Mouse (Mus musculus): ENCODE results near the gene Sec14l1. TPM values are rescaled to one million over a fixed set of nuclear protein-coding genes. Genes with fewer than 3 reads are reported as not detected.

Sec14l1 gene
- total and polyA plus RNA-seq, 3 experiments, result 76.1 to 95.5 (median 82.8) TPM

DNA sequence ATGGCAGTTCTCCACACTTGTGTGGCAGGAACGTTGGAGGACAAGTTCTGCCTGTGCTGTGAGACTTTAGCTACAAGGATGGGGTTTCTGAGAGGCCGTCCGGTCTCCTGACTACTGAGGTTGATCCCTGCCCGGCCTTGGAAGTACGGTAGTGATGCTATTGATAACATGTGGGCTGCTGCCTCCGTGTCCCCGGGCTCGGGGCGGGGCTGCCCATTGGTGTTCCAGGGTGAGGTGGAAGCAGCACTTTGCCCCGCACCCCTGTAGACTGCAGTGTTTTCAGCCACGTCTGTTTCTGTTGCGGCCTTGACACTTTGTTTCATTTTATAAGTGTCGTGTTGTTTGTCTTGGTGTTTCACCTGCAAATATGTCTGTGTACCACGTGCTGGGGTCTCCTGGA, 21.9 kb downstream of the Sec14l1 start:
- TF ChIP-seq POLR2AphosphoS5 (IDR thresholded peaks at IDR 0.05; ENCODE audit: insufficient replicate concordance, low read depth, low read length) (no peak), CTCF (IDR thresholded peaks at IDR 0.05; ENCODE audit: low read depth, low read length) (no peak), GATA2 (IDR thresholded peaks at IDR 0.05; ENCODE audit: borderline replicate concordance, low read depth, low read length) (no peak), TAL1 (conservative IDR thresholded peaks at IDR 0.05; ENCODE audit: low read depth, low read length) (no peak), GATA1 (IDR thresholded peaks at IDR 0.05; ENCODE audit: borderline replicate concordance, low read length) (no peak)
- Histone ChIP-seq H3K4me1 (ENCODE audit: insufficient read depth, low read depth, low read length) (peaks cover 73% of the 10 kb centered on the region), H3K4me3 (ENCODE audit: low read depth, low read length) (peak overlapping the region; percentile 47; the same call in 1 of the 2 replicates), H3K36me3 (replicated peaks) (peaks cover 87% of the 10 kb centered on the region), H3K9me3 (replicated peaks) (no peaks in the 10 kb centered on the region), H3K27me3 (ENCODE audit: insufficient read depth, low read length) (no peaks in the 10 kb centered on the region)
- DNase-seq (ENCODE audit: low spot score) (no peak), ATAC-seq (ENCODE audit: extremely low read depth, insufficient number of reproducible peaks, low FRiP score, poor library complexity, severe bottlenecking) (no peak)

DNA sequence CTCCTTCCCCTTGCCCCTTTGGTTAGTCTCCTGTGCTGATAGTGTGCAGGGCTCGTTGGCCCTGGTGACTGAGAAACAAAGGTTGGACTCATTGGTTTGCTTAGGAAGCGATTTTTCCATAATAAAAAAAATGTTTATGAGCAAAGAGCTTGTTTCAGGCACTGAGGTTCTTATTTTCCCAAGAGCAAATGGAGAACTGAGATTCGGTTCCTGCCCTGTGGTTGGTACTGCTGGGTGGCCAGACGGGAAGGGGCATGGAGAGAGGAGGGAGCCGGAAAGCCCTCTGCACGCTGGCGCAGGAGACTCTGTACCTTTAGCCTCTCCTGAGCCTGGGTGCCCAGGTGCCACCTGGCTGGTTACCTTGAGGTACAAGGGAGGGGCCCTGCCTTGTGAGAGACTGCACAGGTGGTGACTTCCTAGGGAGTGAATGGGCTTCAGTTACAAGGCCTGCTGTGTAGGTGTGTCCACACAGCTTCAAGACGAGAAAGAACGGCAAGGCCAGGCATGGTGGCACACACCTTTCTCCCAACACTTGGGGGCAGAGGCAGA, 23.3 kb downstream of the Sec14l1 start:
- H3K27me3 ChIP-seq (ENCODE audit: insufficient read depth, low read length), result no peaks in the 10 kb centered on the region
- TF ChIP-seq TAL1 (conservative IDR thresholded peaks at IDR 0.05; ENCODE audit: low read depth, low read length), result no peak
- no peak for TF ChIP-seq GATA1 (IDR thresholded peaks at IDR 0.05; ENCODE audit: borderline replicate concordance, low read length)
- no peak for TF ChIP-seq POLR2AphosphoS5 (IDR thresholded peaks at IDR 0.05; ENCODE audit: insufficient replicate concordance, low read depth, low read length)
- TF ChIP-seq CTCF (IDR thresholded peaks at IDR 0.05; ENCODE audit: low read depth, low read length), result no peak
- TF ChIP-seq GATA2 (IDR thresholded peaks at IDR 0.05; ENCODE audit: borderline replicate concordance, low read depth, low read length), result no peak
- no peak overlapping the region for H3K4me3 ChIP-seq (ENCODE audit: low read depth, low read length)
- H3K4me1 ChIP-seq (ENCODE audit: insufficient read depth, low read depth, low read length), result peaks cover 80% of the 10 kb centered on the region
- H3K9me3 ChIP-seq (replicated peaks), result no peaks in the 10 kb centered on the region
- H3K36me3 ChIP-seq (replicated peaks), result peaks cover 88% of the 10 kb centered on the region
- ATAC-seq (ENCODE audit: extremely low read depth, insufficient number of reproducible peaks, low FRiP score, poor library complexity, severe bottlenecking), result no peak
- no peak for DNase-seq (ENCODE audit: low spot score)

DNA sequence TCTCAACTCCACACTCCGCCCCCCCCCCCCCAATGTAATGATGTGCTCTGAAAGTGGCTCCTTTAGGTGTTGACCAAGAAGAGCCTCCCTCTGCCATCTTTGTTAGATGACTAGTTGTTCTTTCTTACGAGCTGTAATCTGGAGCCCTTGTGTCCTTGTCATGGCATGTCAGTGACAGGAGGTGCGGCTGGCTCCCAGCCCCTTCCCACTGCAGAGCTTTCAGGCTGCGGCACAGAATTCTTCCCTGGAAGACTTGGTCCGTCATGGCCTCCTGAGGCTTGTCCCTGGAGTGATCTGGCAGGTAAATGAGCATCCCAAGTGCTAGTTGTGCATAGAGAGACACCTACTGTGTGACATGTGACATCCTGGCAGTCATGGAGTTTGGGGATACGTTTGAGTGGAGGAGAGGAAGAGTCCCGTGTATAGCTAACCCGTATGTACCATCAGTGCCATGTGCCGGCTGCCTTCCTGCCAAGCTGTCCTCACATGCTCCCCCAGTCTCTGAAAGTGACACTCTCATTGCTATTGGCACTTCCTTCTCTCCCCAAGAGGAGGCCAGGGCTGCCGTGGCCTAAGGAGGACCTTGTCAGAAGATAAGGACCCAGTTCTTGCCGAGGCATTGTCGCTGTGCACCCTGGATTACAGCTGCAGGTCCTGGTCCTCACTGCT, 24.0 kb downstream of the Sec14l1 start:
- H3K4me1 ChIP-seq (ENCODE audit: insufficient read depth, low read depth, low read length), result peaks cover 85% of the 10 kb centered on the region
- DNase-seq (ENCODE audit: low spot score), result peak; percentile 49
- no peak for ATAC-seq (ENCODE audit: extremely low read depth, insufficient number of reproducible peaks, low FRiP score, poor library complexity, severe bottlenecking)
- H3K27me3 ChIP-seq (ENCODE audit: insufficient read depth, low read length), result no peaks in the 10 kb centered on the region
- TF ChIP-seq POLR2AphosphoS5 (IDR thresholded peaks at IDR 0.05; ENCODE audit: insufficient replicate concordance, low read depth, low read length) (no peak), GATA2 (IDR thresholded peaks at IDR 0.05; ENCODE audit: borderline replicate concordance, low read depth, low read length) (no peak), TAL1 (conservative IDR thresholded peaks at IDR 0.05; ENCODE audit: low read depth, low read length) (no peak), CTCF (IDR thresholded peaks at IDR 0.05; ENCODE audit: low read depth, low read length) (no peak), GATA1 (IDR thresholded peaks at IDR 0.05; ENCODE audit: borderline replicate concordance, low read length) (no peak)
- H3K9me3 ChIP-seq (replicated peaks), result no peaks in the 10 kb centered on the region
- H3K4me3 ChIP-seq (ENCODE audit: low read depth, low read length), result no peak overlapping the region; the same call in 1 of the 2 replicates
- peaks cover 89% of the 10 kb centered on the region for H3K36me3 ChIP-seq (replicated peaks)

DNA sequence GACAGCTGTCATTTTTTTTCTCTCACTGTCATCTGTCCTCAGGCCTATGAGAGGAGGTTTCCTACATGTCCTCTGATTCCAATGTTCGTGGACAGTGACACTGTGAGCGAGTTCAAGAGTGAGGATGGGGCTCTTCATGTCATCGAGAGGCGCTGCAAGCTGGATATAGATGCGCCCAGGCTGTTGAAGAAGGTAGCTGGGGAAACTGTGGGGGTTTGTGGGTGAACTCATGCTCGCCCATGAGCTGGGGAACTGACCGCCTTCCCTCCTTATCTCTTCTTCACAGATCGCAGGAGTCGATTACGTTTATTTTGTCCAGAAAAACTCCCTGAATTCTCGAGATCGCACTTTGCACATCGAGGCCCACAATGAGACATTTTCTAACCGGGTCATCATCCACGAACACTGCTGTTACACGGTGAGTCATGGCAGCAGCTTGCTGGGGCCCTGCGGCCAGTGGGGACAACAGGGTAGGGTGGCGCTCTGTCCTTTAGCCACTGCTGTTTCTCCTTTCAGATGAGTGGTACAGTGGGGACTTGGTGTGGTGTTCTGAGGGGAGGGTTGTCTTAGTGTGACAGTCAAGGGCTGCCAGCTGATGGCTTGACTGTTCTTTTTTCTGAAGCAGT, 26.5 kb downstream of the Sec14l1 start:
- peaks cover 75% of the 10 kb centered on the region for H3K4me1 ChIP-seq (ENCODE audit: insufficient read depth, low read depth, low read length)
- no peaks in the 10 kb centered on the region for H3K27me3 ChIP-seq (ENCODE audit: insufficient read depth, low read length)
- peak overlapping the region; percentile 61; the same call in 1 of the 2 replicates for H3K4me3 ChIP-seq (ENCODE audit: low read depth, low read length)
- H3K36me3 ChIP-seq (replicated peaks), result peaks cover 91% of the 10 kb centered on the region
- peak; percentile 64 for ATAC-seq (ENCODE audit: extremely low read depth, insufficient number of reproducible peaks, low FRiP score, poor library complexity, severe bottlenecking)
- TF ChIP-seq CTCF (IDR thresholded peaks at IDR 0.05; ENCODE audit: low read depth, low read length), result no peak
- TF ChIP-seq GATA2 (IDR thresholded peaks at IDR 0.05; ENCODE audit: borderline replicate concordance, low read depth, low read length), result no peak
- TF ChIP-seq GATA1 (IDR thresholded peaks at IDR 0.05; ENCODE audit: borderline replicate concordance, low read length), result no peak
- TF ChIP-seq POLR2AphosphoS5 (IDR thresholded peaks at IDR 0.05; ENCODE audit: insufficient replicate concordance, low read depth, low read length), result no peak
- TF ChIP-seq TAL1 (conservative IDR thresholded peaks at IDR 0.05; ENCODE audit: low read depth, low read length), result peak; percentile 37; the same call in 1 of the 2 replicates
- DNase-seq (ENCODE audit: low spot score), result peak; percentile 55
- H3K9me3 ChIP-seq (replicated peaks), result no peaks in the 10 kb centered on the region

DNA sequence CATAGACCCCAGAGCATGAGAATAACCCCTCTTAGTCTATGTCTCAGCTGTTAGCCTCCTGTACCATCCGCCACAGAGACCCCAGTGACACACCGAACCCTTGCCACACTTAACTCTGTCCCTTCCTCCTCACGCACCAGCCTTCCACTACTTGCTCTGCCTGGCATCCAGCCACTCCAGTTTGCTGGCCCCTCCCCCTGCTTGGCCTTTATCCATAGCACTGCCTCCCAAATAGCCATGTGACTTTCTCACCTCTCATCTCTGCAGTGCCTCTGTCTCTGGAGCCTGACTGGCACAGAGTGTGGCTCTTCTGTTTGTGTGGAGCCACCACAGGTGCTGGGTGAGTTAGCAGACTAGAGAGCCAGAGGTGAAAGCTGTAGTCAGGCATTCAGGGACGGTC, 27.5 kb downstream of the Sec14l1 start:
- DNase-seq (ENCODE audit: low spot score), result no peak
- no peak for ATAC-seq (ENCODE audit: extremely low read depth, insufficient number of reproducible peaks, low FRiP score, poor library complexity, severe bottlenecking)
- H3K4me1 ChIP-seq (ENCODE audit: insufficient read depth, low read depth, low read length), result peaks cover 66% of the 10 kb centered on the region
- H3K36me3 ChIP-seq (replicated peaks), result peaks cover 93% of the 10 kb centered on the region
- no peaks in the 10 kb centered on the region for H3K9me3 ChIP-seq (replicated peaks)
- H3K27me3 ChIP-seq (ENCODE audit: insufficient read depth, low read length), result no peaks in the 10 kb centered on the region
- no peak overlapping the region for H3K4me3 ChIP-seq (ENCODE audit: low read depth, low read length)
- TF ChIP-seq GATA1 (IDR thresholded peaks at IDR 0.05; ENCODE audit: borderline replicate concordance, low read length) (no peak), POLR2AphosphoS5 (IDR thresholded peaks at IDR 0.05; ENCODE audit: insufficient replicate concordance, low read depth, low read length) (no peak), CTCF (IDR thresholded peaks at IDR 0.05; ENCODE audit: low read depth, low read length) (no peak), TAL1 (conservative IDR thresholded peaks at IDR 0.05; ENCODE audit: low read depth, low read length) (no peak)

DNA sequence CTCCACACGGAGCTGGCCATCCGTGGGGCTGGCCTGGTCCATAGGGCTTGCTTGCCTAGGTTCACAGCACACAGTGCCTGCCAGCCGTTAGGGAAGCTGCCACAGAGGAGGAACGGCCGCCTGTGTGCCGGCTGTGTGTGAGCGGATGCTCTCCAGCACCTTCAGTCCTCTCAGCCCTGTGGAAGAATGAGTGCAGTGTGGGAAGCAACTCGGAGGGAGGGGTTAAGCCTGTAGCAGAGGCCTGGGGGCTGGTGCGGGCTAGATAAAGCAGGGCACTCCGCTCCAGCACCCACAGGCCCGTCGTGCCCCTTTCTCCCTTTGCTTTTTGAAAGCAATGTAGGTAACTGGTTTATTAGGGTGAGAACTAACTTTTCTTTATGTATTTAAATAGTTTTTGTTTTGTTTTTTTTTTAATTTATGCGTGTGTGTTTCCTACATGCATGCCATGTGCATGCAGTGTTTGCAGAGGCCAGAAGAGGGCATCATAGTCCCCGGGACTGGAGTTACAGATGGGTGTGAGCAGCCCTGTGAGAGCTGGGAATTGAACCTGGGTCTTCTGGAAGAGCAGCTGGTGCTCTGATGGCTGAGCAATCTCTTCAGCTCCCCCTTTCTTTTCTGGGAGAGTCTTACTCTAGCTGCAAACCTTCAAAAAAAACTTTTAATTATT, 30.6 kb downstream of the Sec14l1 start:
- peaks cover 97% of the 10 kb centered on the region for H3K36me3 ChIP-seq (replicated peaks)
- H3K4me3 ChIP-seq (ENCODE audit: low read depth, low read length), result no peak overlapping the region
- H3K4me1 ChIP-seq (ENCODE audit: insufficient read depth, low read depth, low read length), result peaks cover 43% of the 10 kb centered on the region
- TF ChIP-seq CTCF (IDR thresholded peaks at IDR 0.05; ENCODE audit: low read depth, low read length) (peak; percentile 19; the same call in 1 of the 2 replicates), GATA1 (IDR thresholded peaks at IDR 0.05; ENCODE audit: borderline replicate concordance, low read length) (no peak), POLR2AphosphoS5 (IDR thresholded peaks at IDR 0.05; ENCODE audit: insufficient replicate concordance, low read depth, low read length) (no peak), GATA2 (IDR thresholded peaks at IDR 0.05; ENCODE audit: borderline replicate concordance, low read depth, low read length) (no peak)
- ATAC-seq (ENCODE audit: extremely low read depth, insufficient number of reproducible peaks, low FRiP score, poor library complexity, severe bottlenecking), result no peak
- no peaks in the 10 kb centered on the region for H3K27me3 ChIP-seq (ENCODE audit: insufficient read depth, low read length)
- no peaks in the 10 kb centered on the region for H3K9me3 ChIP-seq (replicated peaks)
- DNase-seq (ENCODE audit: low spot score), result no peak
